Mouse (Mus musculus): ENCODE results near the gene Trf. TPM values are rescaled to one million over a fixed set of nuclear protein-coding genes. Genes with fewer than 3 reads are reported as not detected.

Gene Trf
- total and polyA plus RNA-seq, 3 experiments, result not detected

DNA sequence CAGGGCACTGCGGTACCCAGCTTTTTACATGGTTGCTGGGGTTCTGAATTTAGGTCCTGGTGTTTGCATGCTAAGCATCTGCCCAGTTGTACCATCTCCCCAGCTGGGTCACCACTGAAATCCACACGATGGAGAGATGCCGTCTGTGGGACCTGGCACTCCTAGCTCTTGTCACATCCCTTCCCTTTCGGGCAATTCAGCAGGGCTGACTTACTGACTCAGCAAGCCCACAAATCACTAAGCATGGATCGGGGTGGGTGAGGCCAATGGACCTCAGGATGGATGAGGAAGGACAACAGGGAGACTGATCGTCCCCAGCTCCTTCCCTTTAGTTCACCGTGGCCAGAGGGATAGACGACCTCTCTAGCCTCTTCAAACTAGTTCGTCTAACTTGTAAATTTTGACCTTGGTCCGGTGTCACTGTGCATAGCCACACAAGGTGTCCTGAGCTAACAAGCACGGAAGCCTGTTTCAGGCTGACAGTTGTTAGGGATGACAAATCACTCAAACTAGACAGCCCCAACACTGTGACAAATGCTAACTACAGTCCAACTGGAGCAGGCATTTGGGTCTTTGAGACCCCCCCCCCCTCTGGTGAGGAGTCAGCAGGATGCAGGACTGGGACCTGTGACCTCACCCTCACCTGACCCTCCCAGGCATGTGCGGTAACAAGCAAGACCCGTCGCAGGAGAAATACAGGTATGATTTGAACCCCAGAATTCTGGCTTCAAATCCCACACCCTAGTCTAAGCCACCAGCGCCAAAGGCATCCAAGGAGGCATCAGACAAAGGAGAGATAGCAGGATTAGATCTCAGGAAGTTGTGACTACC lies 992 bp downstream of the Trf start:
- Histone ChIP-seq H3K4me2 (ENCODE audit: insufficient read depth, low read depth, poor library complexity, severe bottlenecking) (no peak overlapping the region), H3K27ac (ENCODE audit: insufficient read depth, low read depth) (no peak overlapping the region), H3K9ac (ENCODE audit: insufficient read depth, low read depth) (no peak overlapping the region), H3K4me1 (ENCODE audit: control insufficient read depth in 1 of 2, insufficient read depth in 2 of 2) (no peaks in the 10 kb centered on the region), H3K79me2 (replicated peaks; ENCODE audit: control insufficient read depth, extremely low read depth, insufficient read depth, poor library complexity, severe bottlenecking) (no peaks in the 10 kb centered on the region), H3K36me3 (replicated peaks in 1 of 2; ENCODE audit: control insufficient read depth in 1 of 2, insufficient read depth in 1 of 2, low read length in 1 of 2) (no peaks in the 10 kb centered on the region), H3K9me3 (replicated peaks; ENCODE audit: low read length) (no peaks in the 10 kb centered on the region), H3K27me3 (replicated peaks) (peaks cover 31% of the 10 kb centered on the region), H3K4me3 (replicated peaks in 1 of 3; ENCODE audit: low read depth in 2 of 3, low read length in 2 of 3, poor library complexity in 1 of 3) (no peak overlapping the region)
- dilution Hi-C loops (cut with MboI; ENCODE audit: extremely low pct_ligation_motif_present, extremely low pct_unique_long_range_greater_than_20kb, low sequenced_read_pairs), result no loop called here
- no peak for DNase-seq (ENCODE audit: extremely low read depth)
- no peak for TF ChIP-seq MXI1 (IDR thresholded peaks at IDR 0.05; ENCODE audit: low read depth, low read length)
- TF ChIP-seq RCOR1 (conservative IDR thresholded peaks at IDR 0.05; ENCODE audit: low read depth, low read length), result no peak
- TF ChIP-seq E2F4 (IDR thresholded peaks at IDR 0.05; ENCODE audit: insufficient replicate concordance, low read depth, low read length), result no peak
- no peak for TF ChIP-seq ZKSCAN1 (IDR thresholded peaks at IDR 0.05; ENCODE audit: borderline replicate concordance, low read depth, low read length)
- no peak for TF ChIP-seq KAT2A (IDR thresholded peaks at IDR 0.05; ENCODE audit: insufficient replicate concordance, low read length)
- no peak for TF ChIP-seq GABPA (IDR thresholded peaks at IDR 0.05; ENCODE audit: insufficient replicate concordance, low read depth, low read length)
- TF ChIP-seq ELF1 (IDR thresholded peaks at IDR 0.05; ENCODE audit: low read depth, low read length), result no peak
- TF ChIP-seq RAD21 (IDR thresholded peaks at IDR 0.05; ENCODE audit: low read depth, low read length), result no peak
- no peak for TF ChIP-seq ZNF384 (IDR thresholded peaks at IDR 0.05; ENCODE audit: low read depth, low read length)
- TF ChIP-seq EP300 (IDR thresholded peaks at IDR 0.05; ENCODE audit: low read length), result no peak
- no peak for TF ChIP-seq TBP (conservative IDR thresholded peaks at IDR 0.05; ENCODE audit: low read depth, low read length)
- no peak for TF ChIP-seq BHLHE40 (IDR thresholded peaks at IDR 0.05; ENCODE audit: low read depth, low read length)
- no peak for TF ChIP-seq POLR2AphosphoS2 (IDR thresholded peaks at IDR 0.05; ENCODE audit: low read depth, low read length)
- TF ChIP-seq PAX5 (IDR thresholded peaks at IDR 0.05; ENCODE audit: low read length), result no peak
- no peak for TF ChIP-seq JUN (IDR thresholded peaks at IDR 0.05; ENCODE audit: insufficient read depth, low read depth, low read length)
- no peak for TF ChIP-seq SMC3 (IDR thresholded peaks at IDR 0.05; ENCODE audit: low read depth, low read length)
- TF ChIP-seq MYC (IDR thresholded peaks at IDR 0.05; ENCODE audit: low read depth, low read length), result no peak
- no peak for TF ChIP-seq POLR2A (IDR thresholded peaks at IDR 0.05; ENCODE audit: low read depth, low read length)
- no peak for TF ChIP-seq MEF2A (IDR thresholded peaks at IDR 0.05; ENCODE audit: borderline replicate concordance, low read depth, low read length)
- TF ChIP-seq MAZ (IDR thresholded peaks at IDR 0.05; ENCODE audit: low read depth, low read length), result no peak
- in situ Hi-C loops (cut with MboI; ENCODE audit: low pct_ligation_motif_present, low pct_unique_long_range_greater_than_20kb, low sequenced_read_pairs), result no loop called here

Data from CH12.LX (cell line).